Mouse (Mus musculus) liver, postnatal 0 days (tissue): Measurements from ENCODE around the gene Tex48.

ENCODE experiments used
- CTCF ChIP-seq: sonication (generic); IDR thresholded peaks from 2 replicates; pipeline ENCODE4 v1.5.1; 2016; ENCODE audit warnings: antibody characterized with exemption, low read depth
- EP300 ChIP-seq: IDR thresholded peaks from 2 replicates; pipeline ENCODE4 v1.6.1; 2016; ENCODE audit warnings: antibody characterized with exemption, low read depth, mild to moderate bottlenecking

DNA sequence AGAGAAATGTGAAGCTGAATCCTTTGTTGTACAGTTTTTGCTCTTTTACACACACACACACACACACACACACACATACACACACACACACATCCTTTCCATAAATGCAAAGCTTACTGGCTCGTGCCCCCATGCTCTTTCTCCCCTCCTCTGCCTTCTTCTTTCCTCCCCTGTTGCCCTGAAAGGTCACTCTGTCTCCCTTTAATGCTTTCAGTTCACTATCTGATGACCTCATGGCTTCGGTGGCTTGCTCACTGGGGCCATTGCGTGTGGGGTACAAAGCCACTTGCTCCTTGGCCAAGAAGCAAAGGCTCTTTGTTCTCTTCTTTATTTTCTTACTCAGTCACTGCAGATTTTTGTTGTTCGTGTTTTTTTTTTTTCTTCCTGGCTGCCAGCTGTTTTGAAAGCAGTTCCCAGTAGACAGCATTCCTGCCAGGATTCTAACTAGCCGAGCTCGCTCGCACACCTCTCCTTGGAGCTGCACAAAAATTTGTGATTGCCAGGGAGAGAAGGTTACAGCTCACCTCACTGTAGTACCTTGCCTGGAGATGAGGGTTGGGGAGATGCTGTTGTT lies 51.9 kb downstream of the Tex48 start:
- TF ChIP-seq CTCF (no peak), EP300 (no peak)
